In the genomic region with DNA sequence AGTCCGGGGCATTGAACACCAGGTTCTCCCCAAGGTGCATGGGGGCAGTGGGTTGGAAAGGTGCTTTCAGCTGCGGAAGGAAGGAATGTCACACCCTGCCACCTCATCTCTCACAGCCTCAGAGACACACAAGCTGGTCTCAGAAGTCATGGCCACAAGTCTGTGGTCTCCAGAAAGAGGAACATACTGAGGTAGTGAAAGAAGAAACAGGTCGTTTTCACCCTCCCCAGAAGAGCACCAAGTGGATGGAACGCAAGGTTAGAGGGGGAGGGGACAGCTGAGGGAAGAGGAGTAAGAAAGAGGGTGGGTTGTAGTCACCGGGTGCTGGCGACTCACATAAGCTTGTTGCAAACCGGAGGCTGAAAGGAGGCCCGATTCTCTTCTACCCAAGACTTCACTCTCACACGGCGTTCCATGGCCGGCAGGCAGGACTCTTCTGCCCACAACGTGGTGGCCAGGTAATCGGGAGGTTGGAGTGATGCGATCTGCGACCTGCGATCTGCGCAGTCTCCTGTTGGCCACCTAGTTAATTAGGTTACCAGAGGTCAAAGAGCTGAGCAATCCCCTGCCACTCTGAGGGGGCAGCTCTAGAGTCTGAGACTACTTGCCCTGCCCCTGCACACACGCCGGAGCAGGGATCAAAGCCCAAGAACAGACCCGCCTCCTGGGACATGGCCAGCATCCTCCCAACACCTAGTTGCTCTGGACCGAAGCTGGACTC, we compare ENCODE assay signal across 11 mouse cellular contexts. TPM values are rescaled to one million over a fixed set of nuclear protein-coding genes. Genes with fewer than 3 reads are reported as not detected.
DNase-seq lines count a peak whose midpoint lies in the region; ATAC-seq and TF ChIP-seq lines count a peak whose summit lies in the region.
"Had no signal": no experiment of that assay in that cellular context is flagged by ENCODE, and none has a peak within 500 bp of the region (broad histone marks: within the 10 kb centered on the region; RNA-seq: fewer than 3 reads in every experiment).

No protein-coding gene starts in this region.

- TF ChIP-seq RAD21 in MEL (IDR thresholded peaks at IDR 0.05; ENCODE audit: low read depth, low read length), result no peak; the same call in 1 of the 2 replicates

- no peaks in the 10 kb centered on the region; the same call in 1 of the 2 replicates for H3K4me1 ChIP-seq in kidney, embryonic 14.5 days (ENCODE audit: control insufficient read depth, insufficient read depth, low read length)
- peaks cover 10 to 29% of the 10 kb centered on the region in 2 experiments for H3K4me1 ChIP-seq in MEL (ENCODE audit: control insufficient read depth in 1 of 2, insufficient read depth in 2 of 2, low read length in 2 of 2)
- H3K4me1 ChIP-seq in liver, embryonic 11.5 days (replicated peaks; ENCODE audit: control insufficient read depth, insufficient read depth, low read length), result peaks cover 31% of the 10 kb centered on the region
- H3K4me1 ChIP-seq in hindbrain, embryonic 14.5 days (replicated peaks; ENCODE audit: control insufficient read depth, insufficient read depth, low read length), result peaks cover 7% of the 10 kb centered on the region

- peak; percentile 85 for DNase-seq in kidney, adult 18-20 months
- peak; percentile 87 for DNase-seq in MEL (ENCODE audit: low read depth, low spot score)
- DNase-seq in liver, embryonic 11.5 days (ENCODE audit: low spot score), result no peak
- peak; percentile 52 for DNase-seq in skeletal muscle tissue, adult 2 months (ENCODE audit: low read depth, low spot score)
- DNase-seq in hindbrain, embryonic 14.5 days (ENCODE audit: low spot score), result no peak
- DNase-seq in frontal cortex, adult 2 months (ENCODE audit: extremely low spot score in 1 of 2, low spot score in 1 of 2), result no peak
- DNase-seq in ovary, postnatal 14 days (ENCODE audit: low spot score), result no peak
- DNase-seq: cerebellum, adult 9-11 months had no signal

- no peaks in the 10 kb centered on the region for H3K27me3 ChIP-seq in kidney, embryonic 14.5 days (ENCODE audit: control insufficient read depth, insufficient read depth, low read length)
- no peaks in the 10 kb centered on the region for H3K27me3 ChIP-seq in MEL (ENCODE audit: control insufficient read depth in 1 of 2, insufficient read depth in 2 of 2, low read length in 2 of 2)
- H3K27me3 ChIP-seq in liver, embryonic 11.5 days (replicated peaks; ENCODE audit: control insufficient read depth, insufficient read depth, low read length), result no peaks in the 10 kb centered on the region
- H3K27me3 ChIP-seq in hindbrain, embryonic 14.5 days (ENCODE audit: control insufficient read depth, insufficient read depth, low read length), result no peaks in the 10 kb centered on the region
- H3K27me3 ChIP-seq: hindbrain, embryonic 15.5 days had no signal

- H3K4me3 ChIP-seq in kidney, embryonic 14.5 days (ENCODE audit: low read length), result no peak overlapping the region
- peak overlapping the region; percentile 35 to 51; a peak in 3 of 4 replicates for H3K4me3 ChIP-seq in MEL (ENCODE audit: control insufficient read depth in 1 of 2, insufficient read depth in 1 of 2, low read depth in 2 of 2, low read length in 2 of 2)
- H3K4me3 ChIP-seq in liver, embryonic 11.5 days (ENCODE audit: low read depth, low read length), result no peak overlapping the region
- no peak overlapping the region for H3K4me3 ChIP-seq in hindbrain, embryonic 14.5 days (replicated peaks; ENCODE audit: low read length)
- H3K4me3 ChIP-seq: hindbrain, embryonic 15.5 days had no signal

- WGBS in kidney, embryonic 14.5 days, result 79% methylated on average over 21 of the region's 21 CpGs
- 61% methylated on average over 21 of the region's 21 CpGs for WGBS in liver, embryonic 11.5 days
- 86% methylated on average over 21 of the region's 21 CpGs for WGBS in hindbrain, embryonic 14.5 days

- peak in 1 of 2 experiments; percentile 43; a peak in 1 of 4 replicates for TF ChIP-seq POLR2A in MEL (IDR thresholded peaks at IDR 0.05; ENCODE audit: control insufficient read depth in 1 of 2, insufficient read depth in 1 of 2, low read depth in 1 of 2, low read length in 2 of 2, poor library complexity in 1 of 2)

- ATAC-seq in kidney, embryonic 14.5 days (ENCODE audit: low FRiP score, low TSS enrichment), result no peak
- no peak for ATAC-seq in liver, embryonic 11.5 days (replicated peaks; ENCODE audit: low FRiP score)
- no peak for ATAC-seq in hindbrain, embryonic 14.5 days (ENCODE audit: low FRiP score)

- no peaks in the 10 kb centered on the region for H3K79me2 ChIP-seq in MEL (ENCODE audit: control insufficient read depth, insufficient read depth, low read length, poor library complexity)

- H3K4me2 ChIP-seq in kidney, embryonic 14.5 days (replicated peaks; ENCODE audit: low read depth, low read length), result no peak overlapping the region
- peak overlapping the region; percentile 17 for H3K4me2 ChIP-seq in liver, embryonic 11.5 days
- no peak overlapping the region for H3K4me2 ChIP-seq in hindbrain, embryonic 14.5 days (replicated peaks)
- H3K4me2 ChIP-seq: hindbrain, embryonic 15.5 days had no signal

- no peaks in the 10 kb centered on the region for H3K36me3 ChIP-seq in kidney, embryonic 14.5 days (ENCODE audit: control insufficient read depth, insufficient read depth, low read length)
- peaks cover 0 to 12% of the 10 kb centered on the region in 2 experiments; a peak in 2 of 4 replicates for H3K36me3 ChIP-seq in MEL (ENCODE audit: control insufficient read depth in 1 of 2, insufficient read depth in 2 of 2, low read length in 2 of 2)
- H3K36me3 ChIP-seq in liver, embryonic 11.5 days (ENCODE audit: control insufficient read depth, insufficient read depth, low read length), result no peaks in the 10 kb centered on the region; the same call in 1 of the 2 replicates
- no peaks in the 10 kb centered on the region for H3K36me3 ChIP-seq in hindbrain, embryonic 14.5 days (replicated peaks; ENCODE audit: control insufficient read depth, insufficient read depth)
- H3K36me3 ChIP-seq: hindbrain, embryonic 15.5 days had no signal

- TF ChIP-seq CTCF in MEL (IDR thresholded peaks at IDR 0.05 in 2 of 3, conservative IDR thresholded peaks at IDR 0.05 in 1 of 3; ENCODE audit: control insufficient read depth in 1 of 3, insufficient read depth in 1 of 3, low read depth in 2 of 3, low read length in 3 of 3, poor library complexity in 1 of 3, severe bottlenecking in 1 of 3), result no peak

- H3K27ac ChIP-seq in kidney, embryonic 14.5 days (ENCODE audit: low read depth, low read length), result no peak overlapping the region
- H3K27ac ChIP-seq in MEL (ENCODE audit: control insufficient read depth, low read depth, low read length), result peak overlapping the region; percentile 44
- peak overlapping the region; percentile 71 for H3K27ac ChIP-seq in liver, embryonic 11.5 days (ENCODE audit: low read depth, low read length)
- H3K27ac ChIP-seq in hindbrain, embryonic 14.5 days, result no peak overlapping the region
- H3K27ac ChIP-seq: hindbrain, embryonic 15.5 days; stomach, postnatal 0 days had no signal

- TF ChIP-seq EP300 in MEL (IDR thresholded peaks at IDR 0.05; ENCODE audit: low read depth in 1 of 2, low read length in 2 of 2), result no peak

- no peaks in the 10 kb centered on the region for H3K9me3 ChIP-seq in kidney, embryonic 14.5 days (ENCODE audit: control insufficient read depth, low read length)
- no peaks in the 10 kb centered on the region for H3K9me3 ChIP-seq in MEL (replicated peaks; ENCODE audit: insufficient read depth, low read length)
- no peaks in the 10 kb centered on the region for H3K9me3 ChIP-seq in liver, embryonic 11.5 days (ENCODE audit: control insufficient read depth, low read length)
- no peaks in the 10 kb centered on the region for H3K9me3 ChIP-seq in hindbrain, embryonic 14.5 days (ENCODE audit: control insufficient read depth, low read length)
- H3K9me3 ChIP-seq: hindbrain, embryonic 15.5 days had no signal

- no peak overlapping the region for H3K9ac ChIP-seq in kidney, embryonic 14.5 days (ENCODE audit: low read depth, low read length)
- H3K9ac ChIP-seq in MEL (ENCODE audit: control insufficient read depth, low read depth, low read length, poor library complexity, severe bottlenecking), result peak overlapping the region; percentile 50
- H3K9ac ChIP-seq in liver, embryonic 11.5 days (ENCODE audit: low read depth, low read length), result no peak overlapping the region
- H3K9ac ChIP-seq in hindbrain, embryonic 14.5 days, result no peak overlapping the region
- H3K9ac ChIP-seq: hindbrain, embryonic 15.5 days had no signal

TF ChIP-seq in MEL, 35 proteins besides CTCF, POLR2A, EP300 and RAD21:
- TF ChIP-seq NRF1 (IDR thresholded peaks at IDR 0.05; ENCODE audit: insufficient read depth, low read depth, low read length, poor library complexity, severe bottlenecking) (0 out of 2 replicates have a peak, but pooled peaks have one; percentile 13), GABPA (IDR thresholded peaks at IDR 0.05; ENCODE audit: low read depth, low read length) (no peak), ETS1 (IDR thresholded peaks at IDR 0.05; ENCODE audit: low read depth, low read length) (peak; percentile 31; the same call in 1 of the 2 replicates), SIN3A (IDR thresholded peaks at IDR 0.05; ENCODE audit: low read length) (0 out of 2 replicates have a peak, but pooled peaks have one; percentile 26), ELF1 (IDR thresholded peaks at IDR 0.05; ENCODE audit: low read depth, low read length) (no peak), MAZ (IDR thresholded peaks at IDR 0.05; ENCODE audit: low read depth, low read length) (0 out of 2 replicates have a peak, but pooled peaks have one; percentile 22), HCFC1 (IDR thresholded peaks at IDR 0.05; ENCODE audit: low read depth, low read length) (no peak)
TF ChIP-seq in MEL: peak in this region for 4.

RNA-seq across cellular contexts. Expression of gene Haao, which starts 1.3 kb away (rescaled TPM):
- polyA plus RNA-seq in kidney, embryonic 14.5 days (2014; fragmentation: Nextera tagmentation; extraction: Ambion mirVana), result 0.72 and 0.91 TPM in 2 replicates
- total RNA-seq in MEL (2012; rRNA removed), result 1.2 and 1.5 TPM in 2 replicates
- 1 to 10 TPM in 1 of 2 experiments, not detected in 1; 2.8 TPM for polyA plus RNA-seq in MEL (2012; ENCODE audit: insufficient read depth in 1 of 2, insufficient read length in 2 of 2, low read depth in 1 of 2, low replicate concordance in 2 of 2, missing spikeins in 1 of 2)
- 4.3 and 4.8 TPM in 2 replicates for polyA plus RNA-seq in liver, embryonic 11.5 days (2014; fragmentation: Nextera tagmentation; extraction: Ambion mirVana)
- not detected in 2 replicates for polyA plus RNA-seq in hindbrain, embryonic 14.5 days (2014; fragmentation: Nextera tagmentation; extraction: Ambion mirVana)
- polyA plus RNA-seq in frontal cortex, adult 2 months (2012; rRNA removed), result 0.11 and 0.16 TPM in 2 replicates

Comparison
In these comparisons a context has a peak if more than half of its experiments do, and no peak if none do; other contexts are left out.
1. DNase-seq: peak in kidney, adult 18-20 months (single experiment), MEL (single experiment) and skeletal muscle tissue, adult 2 months (single experiment); none in liver, embryonic 11.5 days (single experiment), hindbrain, embryonic 14.5 days (single experiment), frontal cortex, adult 2 months (0 of 2) and ovary, postnatal 14 days (single experiment).
2. H3K27ac ChIP-seq: peak in MEL (single experiment) and liver, embryonic 11.5 days (single experiment); none in kidney, embryonic 14.5 days (single experiment) and hindbrain, embryonic 14.5 days (single experiment).
3. H3K4me3 ChIP-seq: peak in MEL (2 of 2); none in kidney, embryonic 14.5 days (single experiment), liver, embryonic 11.5 days (single experiment) and hindbrain, embryonic 14.5 days (single experiment).